ENCODE assay signal across 8 mouse cellular contexts in the genomic region with DNA sequence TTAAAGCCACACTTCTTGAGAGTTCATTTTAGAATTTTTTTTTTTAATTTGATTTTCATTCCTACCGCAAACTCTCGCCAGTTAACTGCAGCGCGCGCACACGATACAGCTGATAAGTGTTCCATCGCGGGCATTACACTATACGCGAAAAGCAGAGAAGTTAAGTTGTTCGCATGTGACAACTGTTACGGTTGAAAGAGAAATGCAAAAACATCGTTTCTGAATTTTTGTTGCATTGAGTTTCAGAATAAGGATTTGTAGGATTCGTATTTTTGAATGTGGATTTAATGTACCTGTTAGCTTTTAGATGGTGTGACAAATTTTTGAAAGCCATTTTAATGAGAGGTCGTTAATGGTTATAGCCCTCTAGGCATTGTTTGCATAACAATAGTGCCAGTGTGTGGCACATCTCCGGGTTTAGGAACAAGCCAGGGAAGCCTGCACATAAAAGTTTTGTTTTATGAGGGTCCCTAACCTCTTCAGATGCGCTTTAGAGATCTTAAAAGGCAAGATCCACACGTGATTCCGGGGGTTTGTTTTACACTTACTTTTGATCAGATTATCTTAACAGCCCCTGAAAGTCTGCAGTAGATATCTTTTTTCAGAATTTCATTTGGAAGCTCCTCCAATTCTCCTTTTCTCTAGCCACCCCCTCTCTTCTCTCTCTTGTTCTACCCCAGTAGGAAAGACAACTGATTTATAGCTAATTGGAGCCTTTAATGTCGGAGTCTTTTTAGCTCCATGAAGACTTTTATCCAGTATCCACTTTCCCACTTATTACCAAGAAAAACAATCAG. TPM values are rescaled to one million over a fixed set of nuclear protein-coding genes. Genes with fewer than 3 reads are reported as not detected.
DNase-seq lines count a peak whose midpoint lies in the region; ATAC-seq and TF ChIP-seq lines count a peak whose summit lies in the region.
"Had no signal": no experiment of that assay in that cellular context is flagged by ENCODE, and none has a peak within 500 bp of the region (broad histone marks: within the 10 kb centered on the region; RNA-seq: fewer than 3 reads in every experiment).

No protein-coding gene starts in this region.

- H3K27me3 ChIP-seq in kidney, embryonic 15.5 days: peaks cover 35% of the 10 kb centered on the region
- H3K27me3 ChIP-seq in heart, embryonic 15.5 days: peaks cover 64% of the 10 kb centered on the region
- peaks cover 94% of the 10 kb centered on the region for H3K27me3 ChIP-seq in neural tube, embryonic 13.5 days

- no peak for DNase-seq in kidney, postnatal 14 days
- peak; percentile 64 for DNase-seq in embryo, embryonic 11 days
- DNase-seq in cerebellum, adult 11-12 months: no peak
- DNase-seq in gastrocnemius, adult 2 months: no peak

- 0 out of 2 replicates have a peak overlapping the region, but pooled peaks have one; percentile 32 for H3K27ac ChIP-seq in kidney, embryonic 15.5 days
- no peak overlapping the region for H3K27ac ChIP-seq in heart, embryonic 15.5 days
- no peak overlapping the region for H3K27ac ChIP-seq in neural tube, embryonic 13.5 days (replicated peaks)
- H3K27ac ChIP-seq in gastrocnemius, adult 2 months: no peak overlapping the region
- H3K27ac ChIP-seq: left cerebral cortex, adult 2 months had no signal

- under 1% methylated on average over 20 of the region's 20 CpGs for WGBS in kidney, embryonic 15.5 days
- WGBS in heart, embryonic 15.5 days: 5% methylated on average over 20 of the region's 20 CpGs
- 1% methylated on average over 20 of the region's 20 CpGs for WGBS in neural tube, embryonic 13.5 days

- H3K9me3 ChIP-seq in kidney, embryonic 15.5 days (replicated peaks): no peaks in the 10 kb centered on the region
- no peaks in the 10 kb centered on the region for H3K9me3 ChIP-seq in heart, embryonic 15.5 days (replicated peaks)
- H3K9me3 ChIP-seq in neural tube, embryonic 13.5 days: no peaks in the 10 kb centered on the region

- intact Hi-C loops in gastrocnemius, adult 2 months (cut with DNase I): loop anchor here (10.0 kb wide), 2 partner anchors 228 to 408 kb away; no protein-coding TSS in a partner anchor

- H3K9ac ChIP-seq in kidney, embryonic 15.5 days: peak overlapping the region; percentile 69
- H3K9ac ChIP-seq in heart, embryonic 15.5 days: no peak overlapping the region
- H3K9ac ChIP-seq in neural tube, embryonic 13.5 days: no peak overlapping the region

- peak overlapping the region; percentile 70 for H3K4me3 ChIP-seq in kidney, embryonic 15.5 days (replicated peaks)
- H3K4me3 ChIP-seq in heart, embryonic 15.5 days: peak overlapping the region; percentile 55
- peak overlapping the region; percentile 35 for H3K4me3 ChIP-seq in neural tube, embryonic 13.5 days
- H3K4me3 ChIP-seq in gastrocnemius, adult 2 months: no peak overlapping the region; the same call in 1 of the 2 replicates
- H3K4me3 ChIP-seq: left cerebral cortex, adult 2 months had no signal

- ATAC-seq in kidney, embryonic 15.5 days (replicated peaks; ENCODE audit: low FRiP score): 0 out of 2 replicates have a peak, but pooled peaks have one; percentile 34
- ATAC-seq in heart, embryonic 15.5 days (replicated peaks; ENCODE audit: insufficient number of reproducible peaks, insufficient read depth, low FRiP score, low read depth): no peak
- no peak for ATAC-seq in neural tube, embryonic 13.5 days (ENCODE audit: low read depth)

- no peak for TF ChIP-seq CTCF in gastrocnemius, adult 2 months (IDR thresholded peaks at IDR 0.05)

- H3K4me2 ChIP-seq in kidney, embryonic 15.5 days: peak overlapping the region; percentile 80
- H3K4me2 ChIP-seq in heart, embryonic 15.5 days: peak overlapping the region; percentile 85; the same call in 1 of the 2 replicates
- peak overlapping the region; percentile 59 for H3K4me2 ChIP-seq in neural tube, embryonic 13.5 days

- peaks cover 13% of the 10 kb centered on the region; the same call in 1 of the 2 replicates for H3K4me1 ChIP-seq in kidney, embryonic 15.5 days
- H3K4me1 ChIP-seq in heart, embryonic 15.5 days (replicated peaks): peaks cover 14% of the 10 kb centered on the region
- peaks cover 18% of the 10 kb centered on the region for H3K4me1 ChIP-seq in neural tube, embryonic 13.5 days (replicated peaks)

- no peaks in the 10 kb centered on the region for H3K36me3 ChIP-seq in kidney, embryonic 15.5 days
- H3K36me3 ChIP-seq in heart, embryonic 15.5 days: no peaks in the 10 kb centered on the region
- no peaks in the 10 kb centered on the region for H3K36me3 ChIP-seq in neural tube, embryonic 13.5 days

RNA-seq across cellular contexts. Expression of a gene that starts 1.6 kb away (rescaled TPM):
- polyA plus RNA-seq in kidney, embryonic 15.5 days (2015; fragmentation: Nextera tagmentation; extraction: Ambion mirVana): 323 and 326 TPM in 2 replicates
- polyA plus RNA-seq in heart, embryonic 15.5 days (2015; fragmentation: Nextera tagmentation; extraction: Ambion mirVana): 24.3 and 32.0 TPM in 2 replicates
- 77.7 and 90.2 TPM in 2 replicates for polyA plus RNA-seq in neural tube, embryonic 13.5 days (2015; fragmentation: Nextera tagmentation; extraction: Ambion mirVana)
- total RNA-seq in gastrocnemius, adult 2 months (2021): 1 to 10 TPM; 2.9 to 3.2 TPM

RNA-seq across cellular contexts. Expression of a gene that starts 48.7 kb away (rescaled TPM):
- polyA plus RNA-seq in kidney, embryonic 15.5 days (2015; fragmentation: Nextera tagmentation; extraction: Ambion mirVana): 0.22 and 0.26 TPM in 2 replicates
- polyA plus RNA-seq in heart, embryonic 15.5 days (2015; fragmentation: Nextera tagmentation; extraction: Ambion mirVana): 0.34 and 0.60 TPM in 2 replicates
- 0.31 and 0.72 TPM in 2 replicates for polyA plus RNA-seq in neural tube, embryonic 13.5 days (2015; fragmentation: Nextera tagmentation; extraction: Ambion mirVana)
- not detected for total RNA-seq in gastrocnemius, adult 2 months (2021)
